20 mouse cellular contexts compared by ENCODE assay signal in the genomic region with DNA sequence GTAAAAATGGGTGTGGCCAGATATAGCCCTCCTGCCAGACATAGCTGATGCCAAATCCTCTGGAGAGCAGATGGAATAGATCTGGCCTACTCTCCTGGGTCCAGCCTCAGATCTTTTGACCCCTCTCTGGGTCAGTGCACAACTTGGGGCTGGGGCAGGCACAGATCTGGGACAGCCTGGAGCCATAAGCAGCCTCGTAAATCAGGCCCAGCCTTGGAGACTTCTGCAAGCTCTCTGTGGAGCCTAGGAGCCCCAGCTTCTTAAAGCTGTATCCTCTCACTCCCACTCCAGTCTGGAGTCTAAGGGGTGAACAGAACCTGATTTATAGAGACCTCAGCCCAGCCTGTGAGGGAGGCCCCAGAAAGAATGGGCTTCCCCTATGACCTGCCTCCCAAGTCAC.
DNase-seq lines count a peak whose midpoint lies in the region; ATAC-seq and TF ChIP-seq lines count a peak whose summit lies in the region.
"Had no signal": no experiment of that assay in that cellular context is flagged by ENCODE, and none has a peak within 500 bp of the region (broad histone marks: within the 10 kb centered on the region; RNA-seq: fewer than 3 reads in every experiment).

No protein-coding gene starts in this region.

- H3K27ac ChIP-seq in kidney, embryonic 15.5 days: peak overlapping the region; percentile 19
- H3K27ac ChIP-seq in kidney, adult 2 months (ENCODE audit: insufficient read depth, low read depth, low read length): no peak overlapping the region
- peak overlapping the region; percentile 51 for H3K27ac ChIP-seq in embryonic facial prominence, embryonic 10.5 days (replicated peaks)
- H3K27ac ChIP-seq in limb, embryonic 15.5 days: no peak overlapping the region
- H3K27ac ChIP-seq: embryonic facial prominence, embryonic 13.5 days; hindbrain, embryonic 10.5 days; layer of hippocampus, adult 2 months; limb, embryonic 12.5 days; liver, embryonic 14.5 days; midbrain, embryonic 12.5 days had no signal

- TF ChIP-seq CTCF in kidney, adult 2 months (conservative IDR thresholded peaks at IDR 0.05; ENCODE audit: insufficient read depth, insufficient read length, low read depth, low read length): no peak

- ATAC-seq in kidney, embryonic 15.5 days (replicated peaks; ENCODE audit: low FRiP score): peak; percentile 96
- ATAC-seq in limb, embryonic 15.5 days (ENCODE audit: insufficient number of reproducible peaks, low FRiP score, low TSS enrichment, low read depth): peak; percentile 56; the same call in 1 of the 2 replicates
- ATAC-seq: forebrain, postnatal 0 days had no signal

- H3K4me1 ChIP-seq in kidney, embryonic 15.5 days: peaks cover 31% of the 10 kb centered on the region
- no peaks in the 10 kb centered on the region for H3K4me1 ChIP-seq in kidney, adult 2 months (ENCODE audit: control insufficient read depth, insufficient read depth, low read length)
- peaks cover 24% of the 10 kb centered on the region for H3K4me1 ChIP-seq in embryonic facial prominence, embryonic 10.5 days
- peaks cover 29% of the 10 kb centered on the region for H3K4me1 ChIP-seq in limb, embryonic 15.5 days
- H3K4me1 ChIP-seq: hindbrain, embryonic 10.5 days had no signal

- no peak overlapping the region for H3K4me3 ChIP-seq in kidney, embryonic 15.5 days (replicated peaks)
- no peak overlapping the region for H3K4me3 ChIP-seq in kidney, adult 2 months (ENCODE audit: insufficient read depth, low read depth, low read length)
- no peak overlapping the region for H3K4me3 ChIP-seq in embryonic facial prominence, embryonic 10.5 days
- no peak overlapping the region for H3K4me3 ChIP-seq in limb, embryonic 15.5 days
- H3K4me3 ChIP-seq: embryonic facial prominence, embryonic 13.5 days; hindbrain, embryonic 10.5 days; layer of hippocampus, adult 2 months; limb, embryonic 12.5 days; lung, embryonic 15.5 days; midbrain, embryonic 12.5 days had no signal

- no peak overlapping the region for H3K9ac ChIP-seq in kidney, embryonic 15.5 days
- no peak overlapping the region for H3K9ac ChIP-seq in limb, embryonic 15.5 days
- H3K9ac ChIP-seq: embryonic facial prominence, embryonic 13.5 days; forebrain, postnatal 0 days; limb, embryonic 12.5 days; liver, embryonic 14.5 days; lung, embryonic 15.5 days; midbrain, embryonic 12.5 days had no signal

- no peak for DNase-seq in kidney, adult 2 months
- peak; percentile 37 for DNase-seq in embryo, embryonic 10.5 days (ENCODE audit: low spot score)
- DNase-seq in embryonic facial prominence, embryonic 10.5 days (ENCODE audit: low spot score): no peak
- DNase-seq in left cerebral cortex, adult 11 months (ENCODE audit: low spot score): no peak
- DNase-seq in layer of hippocampus, adult 11-12 months (ENCODE audit: low spot score): no peak
- DNase-seq: cerebellum, adult 2 months; cerebellum, postnatal 36 days; forebrain, postnatal 0 days; layer of hippocampus, postnatal 36 days; lung, postnatal 4 days; right cerebral cortex, postnatal 25 days had no signal

- no peaks in the 10 kb centered on the region for H3K27me3 ChIP-seq in kidney, embryonic 15.5 days
- no peaks in the 10 kb centered on the region for H3K27me3 ChIP-seq in kidney, adult 2 months (replicated peaks; ENCODE audit: control insufficient read depth, insufficient read depth, low read length)
- H3K27me3 ChIP-seq in embryonic facial prominence, embryonic 10.5 days (replicated peaks; ENCODE audit: low read depth, poor library complexity, severe bottlenecking): peaks cover 6% of the 10 kb centered on the region
- no peaks in the 10 kb centered on the region for H3K27me3 ChIP-seq in limb, embryonic 15.5 days
- H3K27me3 ChIP-seq: embryonic facial prominence, embryonic 13.5 days; limb, embryonic 12.5 days; lung, embryonic 15.5 days had no signal

- TF ChIP-seq POLR2A in kidney, adult 2 months (IDR thresholded peaks at IDR 0.05; ENCODE audit: low read depth, low read length): no peak

- H3K9me3 ChIP-seq in kidney, embryonic 15.5 days (replicated peaks): no peaks in the 10 kb centered on the region
- no peaks in the 10 kb centered on the region for H3K9me3 ChIP-seq in embryonic facial prominence, embryonic 10.5 days
- H3K9me3 ChIP-seq in limb, embryonic 15.5 days: no peaks in the 10 kb centered on the region
- H3K9me3 ChIP-seq: embryonic facial prominence, embryonic 13.5 days; hindbrain, embryonic 10.5 days; limb, embryonic 12.5 days; lung, embryonic 15.5 days; midbrain, embryonic 12.5 days had no signal

- 19% methylated on average over 1 of the region's 1 CpGs for WGBS in kidney, embryonic 15.5 days
- 71% methylated on average over 1 of the region's 1 CpGs for WGBS in kidney, adult 2 months
- WGBS in embryonic facial prominence, embryonic 10.5 days: 56% methylated on average over 1 of the region's 1 CpGs
- WGBS in limb, embryonic 15.5 days: 45% methylated on average over 1 of the region's 1 CpGs

- no peak overlapping the region for H3K4me2 ChIP-seq in kidney, embryonic 15.5 days
- no peak overlapping the region for H3K4me2 ChIP-seq in limb, embryonic 15.5 days
- H3K4me2 ChIP-seq: embryonic facial prominence, embryonic 13.5 days; limb, embryonic 12.5 days; lung, embryonic 15.5 days; midbrain, embryonic 12.5 days had no signal

- H3K36me3 ChIP-seq in kidney, embryonic 15.5 days: no peaks in the 10 kb centered on the region
- H3K36me3 ChIP-seq in kidney, adult 2 months (ENCODE audit: control insufficient read depth, insufficient read depth, low read length): no peaks in the 10 kb centered on the region
- no peaks in the 10 kb centered on the region for H3K36me3 ChIP-seq in embryonic facial prominence, embryonic 10.5 days (replicated peaks)
- H3K36me3 ChIP-seq in limb, embryonic 15.5 days: no peaks in the 10 kb centered on the region
- H3K36me3 ChIP-seq: embryonic facial prominence, embryonic 13.5 days; hindbrain, embryonic 10.5 days; limb, embryonic 12.5 days; lung, embryonic 15.5 days; midbrain, embryonic 12.5 days had no signal

Comparison
In these comparisons a context has a peak if more than half of its experiments do, and no peak if none do; other contexts are left out.
1. H3K27ac ChIP-seq: peak in kidney, embryonic 15.5 days (single experiment) and embryonic facial prominence, embryonic 10.5 days (single experiment); none in kidney, adult 2 months (single experiment) and limb, embryonic 15.5 days (single experiment).